Mouse (Mus musculus) spleen, postnatal 10 days (tissue): ENCODE results near the gene Cog5.

Experiments
- DNase-seq, 2 experiments: peaks; one replicate each; pipeline ENCODE4 v3.0.0; 2021 to 2022; ENCODE audit warnings: low spot score in 2 of 2

Gene Cog5

GRCm38 (mm10) chr12:31983769-31984168 is 329.1 kb downstream of the Cog5 start:
- DNase-seq, result no peak

- DNase-seq, result no peak
These were observed 329.5 kb downstream of the Cog5 start for GRCm38 (mm10) chr12:31984206-31984605.

- DNase-seq, result no peak
These were observed 330.0 kb downstream of the Cog5 start for GRCm38 (mm10) chr12:31984664-31985063.

GRCm38 (mm10) chr12:31985738-31986137 is 331.1 kb downstream of the Cog5 start:
- no peak for DNase-seq

- DNase-seq, result no peak
These were observed 331.8 kb downstream of the Cog5 start for GRCm38 (mm10) chr12:31986463-31986862.
